Mouse (Mus musculus) midbrain, embryonic 16.5 days (tissue): ENCODE data around the gene Ifna2. TPM values are rescaled to one million over a fixed set of nuclear protein-coding genes. Genes with fewer than 3 reads are reported as not detected.

Experiments
- ATAC-seq: fragments of 200-750 bp; cut with Nextera tagmentation; 2 replicates; pipeline ENCODE4 v1.8.0; 2017; ENCODE audit warnings: moderate TSS enrichment
- H3K27ac ChIP-seq: fragments of 300-500 bp; sonication (generic); 2 replicates; pipeline ENCODE4 v1.5.1; 2014; ENCODE audit warnings: mild to moderate bottlenecking, low read length, mixed read lengths
- H3K27me3 ChIP-seq: fragments of 300-500 bp; sonication (generic); 2 replicates; pipeline ENCODE4 v1.6.1; 2014; ENCODE audit warnings: low read depth, low read length, mixed read lengths; ENCODE audit not compliant: control insufficient read depth, insufficient read depth
- H3K36me3 ChIP-seq: fragments of 300-500 bp; sonication (generic); 2 replicates; pipeline ENCODE4 v1.6.1; 2014; ENCODE audit warnings: mild to moderate bottlenecking, low read length, moderate library complexity, mixed read lengths; ENCODE audit not compliant: control insufficient read depth, insufficient read depth
- H3K4me1 ChIP-seq: fragments of 300-500 bp; sonication (generic); 2 replicates; pipeline ENCODE4 v1.6.1; 2014; ENCODE audit warnings: mild to moderate bottlenecking, low read length, mixed read lengths; ENCODE audit not compliant: control insufficient read depth, insufficient read depth
- H3K4me2 ChIP-seq: fragments of 300-500 bp; sonication (generic); 2 replicates; pipeline ENCODE4 v1.6.1; 2014; ENCODE audit warnings: mild to moderate bottlenecking, low read length, mixed read lengths
- H3K4me3 ChIP-seq: fragments of 300-500 bp; sonication (generic); 2 replicates; pipeline ENCODE4 v1.5.1; 2014; ENCODE audit warnings: low read depth, mild to moderate bottlenecking, low read length, moderate library complexity, mixed read lengths
- H3K9ac ChIP-seq: fragments of 300-500 bp; sonication (generic); 2 replicates; pipeline ENCODE4 v1.6.1; 2014; ENCODE audit warnings: low read depth, low read length, mixed read lengths
- H3K9me3 ChIP-seq: fragments of 300-500 bp; sonication (generic); replicated peaks from 2 replicates; pipeline ENCODE4 v1.6.1; 2014; ENCODE audit warnings: mild to moderate bottlenecking, low read length, mixed read lengths; ENCODE audit not compliant: control insufficient read depth, poor library complexity, severe bottlenecking
- WGBS: fragments of 180-500 bp; shearing (Covaris S2); extraction: QIAGEN DNeasy Blood & Tissue Kit; methylation state at CpG from one replicate; pipeline ENCODE4 v1.1.7; 2014; 5-methylcytosine and 5-hydroxymethylcytosine counted together
- polyA plus RNA-seq: library from polyadenylated mRNA; unstranded; fragments of >200 nt; fragmentation: Nextera tagmentation; extraction: Ambion mirVana; gene quantifications from 2 replicates; pipeline ENCODE4 v1.2.1, GENCODE M21; 2015

The Ifna2 gene
- polyA plus RNA-seq = not detected in 2 replicates

GRCm38 (mm10) chr4:88683812-88684211 is at the start of gene Ifna2:
Gene Ifna2 (minus strand): TSS chr4:88683912.
- 88% methylated on average over 1 of the region's 1 CpGs for WGBS
- Histone ChIP-seq H3K4me2 (no peak within 1 kb of the TSS), H3K27ac (no peak within 1 kb of the TSS), H3K4me1 (no peaks in the 10 kb centered on the region), H3K27me3 (no peaks in the 10 kb centered on the region), H3K4me3 (no peak within 1 kb of the TSS), H3K36me3 (no peaks in the 10 kb centered on the region), H3K9me3 (no peaks in the 10 kb centered on the region), H3K9ac (no peak within 1 kb of the TSS)
- no peak for ATAC-seq

GRCm38 (mm10) chr4:88727324-88727723 is 43.6 kb upstream of the Ifna2 start:
- Histone ChIP-seq H3K4me2 (no peak overlapping the region), H3K9me3 (no peaks in the 10 kb centered on the region), H3K4me3 (no peak overlapping the region), H3K9ac (no peak overlapping the region), H3K4me1 (no peaks in the 10 kb centered on the region), H3K27ac (no peak overlapping the region), H3K36me3 (no peaks in the 10 kb centered on the region), H3K27me3 (no peaks in the 10 kb centered on the region)
- WGBS = 3% methylated on average over 1 of the region's 1 CpGs
- no peak for ATAC-seq

DNA sequence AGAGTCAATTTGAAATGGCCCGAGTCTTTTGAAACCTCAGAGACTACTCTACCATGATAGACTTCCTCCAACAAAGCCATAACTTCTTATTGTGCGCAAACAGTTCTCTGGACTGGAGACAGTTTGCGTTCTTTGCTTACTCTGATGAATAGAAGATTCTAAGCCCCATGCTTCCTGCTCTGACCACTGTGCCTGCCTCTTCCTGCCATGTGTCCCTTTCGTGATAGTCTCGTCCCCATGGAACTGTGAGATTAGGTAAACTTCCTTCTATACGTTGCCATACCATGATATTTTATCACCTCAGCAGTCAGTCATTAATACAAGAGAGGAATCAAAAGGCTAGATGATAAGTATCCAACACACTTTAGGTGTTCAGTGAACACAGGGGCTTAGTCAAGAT is 43.0 kb upstream of the Ifna2 start:
- no peaks in the 10 kb centered on the region for H3K27me3 ChIP-seq
- WGBS = 91% methylated on average over 6 of the region's 6 CpGs
- H3K27ac ChIP-seq = no peak overlapping the region

GRCm38 (mm10) chr4:88723497-88724090 is 39.9 kb upstream of the Ifna2 start:
- Histone ChIP-seq H3K9ac (no peak overlapping the region), H3K27me3 (no peaks in the 10 kb centered on the region), H3K27ac (no peak overlapping the region), H3K9me3 (no peaks in the 10 kb centered on the region), H3K4me3 (no peak overlapping the region), H3K4me2 (no peak overlapping the region), H3K4me1 (peaks cover 22% of the 10 kb centered on the region), H3K36me3 (peaks cover 5% of the 10 kb centered on the region; the same call in 1 of the 2 replicates)
- no peak for ATAC-seq
- 74% methylated on average over 8 of the region's 8 CpGs for WGBS

More for the DNA sequence above, 43.0 kb upstream of the Ifna2 start:
- no peak overlapping the region for H3K4me2 ChIP-seq
- H3K9ac ChIP-seq = no peak overlapping the region
- H3K4me1 ChIP-seq = no peaks in the 10 kb centered on the region
- H3K9me3 ChIP-seq = no peaks in the 10 kb centered on the region
- no peaks in the 10 kb centered on the region for H3K36me3 ChIP-seq
- H3K4me3 ChIP-seq = no peak overlapping the region
- ATAC-seq = no peak

- under 1% methylated on average over 80 of the region's 82 CpGs for WGBS
- peak; percentile 98 for ATAC-seq
- H3K27ac ChIP-seq = peak within 1 kb of the TSS; percentile 98
Observed at GRCm38 (mm10) chr4:88721791-88722721, 38.3 kb upstream of the Ifna2 start, which contains the start of the genes Gm26566 and Klhl9. Gene Gm26566 (plus strand): TSS chr4:88721805. Gene Klhl9 (minus strand): TSS chr4:88722465.

GRCm38 (mm10) chr4:88718715-88719114 is 35.0 kb upstream of the Ifna2 start:
- peaks cover 34% of the 10 kb centered on the region for H3K4me1 ChIP-seq
- peak overlapping the region; percentile 63 for H3K4me2 ChIP-seq
- no peak overlapping the region for H3K27ac ChIP-seq
- peak overlapping the region; percentile 38; the same call in 1 of the 2 replicates for H3K9ac ChIP-seq
- H3K27me3 ChIP-seq = no peaks in the 10 kb centered on the region
- no peaks in the 10 kb centered on the region for H3K9me3 ChIP-seq
- 38% methylated on average over 1 of the region's 1 CpGs for WGBS
- H3K4me3 ChIP-seq = peak overlapping the region; percentile 35
- H3K36me3 ChIP-seq = peaks cover 8% of the 10 kb centered on the region; the same call in 1 of the 2 replicates
- ATAC-seq = no peak

More at GRCm38 (mm10) chr4:88721791-88722721, 38.3 kb upstream of the Ifna2 start, which contains the start of the genes Gm26566 and Klhl9:
- peak within 1 kb of the TSS; percentile 96 for H3K4me3 ChIP-seq
- no peaks in the 10 kb centered on the region for H3K9me3 ChIP-seq
- peak within 1 kb of the TSS; percentile 71 for H3K4me2 ChIP-seq
- H3K36me3 ChIP-seq = peaks cover 5% of the 10 kb centered on the region; the same call in 1 of the 2 replicates
- peaks cover 29% of the 10 kb centered on the region for H3K4me1 ChIP-seq
- H3K27me3 ChIP-seq = no peaks in the 10 kb centered on the region
- peak within 1 kb of the TSS; percentile 99 for H3K9ac ChIP-seq

DNA sequence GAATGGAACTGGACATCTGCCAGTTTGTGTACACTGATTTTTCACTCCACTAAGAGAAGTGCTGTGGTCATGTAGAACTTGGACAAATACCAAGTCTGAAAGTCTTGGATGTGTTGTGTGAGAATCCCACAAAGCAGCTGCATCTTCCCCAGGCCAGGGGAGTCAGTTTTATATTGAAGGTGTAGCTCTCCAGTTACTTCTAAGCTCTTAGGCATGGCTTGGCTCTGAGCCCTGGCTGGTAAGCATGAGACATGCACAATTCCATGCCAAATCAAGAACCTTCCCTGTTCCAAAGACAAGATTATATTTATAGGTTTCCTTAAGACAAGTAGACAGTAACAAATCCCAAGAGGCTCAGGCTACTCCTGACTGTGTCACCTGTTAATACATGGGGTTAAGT is 31.3 kb upstream of the Ifna2 start:
- H3K4me1 ChIP-seq = peaks cover 21% of the 10 kb centered on the region

DNA sequence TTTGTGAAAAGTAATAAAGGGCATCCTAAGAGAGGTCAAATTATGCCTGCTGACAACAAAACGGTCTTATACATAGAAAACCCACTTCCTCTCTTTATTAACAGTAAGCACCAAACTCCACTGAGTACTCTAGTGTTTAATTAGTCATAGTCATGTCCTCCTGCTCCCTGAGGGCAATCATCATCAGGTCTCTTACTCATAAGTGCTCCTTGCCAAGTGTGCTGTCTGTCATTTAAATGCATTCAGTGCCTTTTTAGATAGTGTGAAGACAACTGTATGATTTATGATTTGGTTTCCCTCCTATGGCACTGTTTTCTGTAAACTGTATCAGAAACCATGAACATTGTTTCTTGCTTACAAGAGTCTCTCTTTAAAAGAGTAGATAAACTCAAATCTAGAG is 30.6 kb upstream of the Ifna2 start:
- ATAC-seq = no peak
- H3K4me1 ChIP-seq = peaks cover 17% of the 10 kb centered on the region
- H3K4me3 ChIP-seq = no peak overlapping the region
- peaks cover 4% of the 10 kb centered on the region; the same call in 1 of the 2 replicates for H3K36me3 ChIP-seq
- no peak overlapping the region for H3K4me2 ChIP-seq
- no peak overlapping the region for H3K27ac ChIP-seq
- 94% methylated on average over 1 of the region's 1 CpGs for WGBS
- H3K27me3 ChIP-seq = no peaks in the 10 kb centered on the region
- H3K9me3 ChIP-seq = no peaks in the 10 kb centered on the region
- H3K9ac ChIP-seq = no peak overlapping the region

More for the DNA sequence above, 31.3 kb upstream of the Ifna2 start:
- H3K4me3 ChIP-seq = no peak overlapping the region
- no peak overlapping the region for H3K4me2 ChIP-seq
- no peak for ATAC-seq
- H3K9ac ChIP-seq = no peak overlapping the region
- H3K9me3 ChIP-seq = no peaks in the 10 kb centered on the region
- H3K27ac ChIP-seq = no peak overlapping the region
- H3K27me3 ChIP-seq = no peaks in the 10 kb centered on the region
- peaks cover 4% of the 10 kb centered on the region; the same call in 1 of the 2 replicates for H3K36me3 ChIP-seq
